Mouse (Mus musculus): ENCODE data around the gene Cops7b.

Gene Cops7b

GRCm38 (mm10) chr1:86657071-86657470, 74.4 kb downstream of the Cops7b start:
- in situ Hi-C loops (cut with MseI, MboI) = loop anchor here in 1 of 2 experiments (25.0 kb wide), 1 partner anchor 380 kb away; no protein-coding TSS in a partner anchor

Measured in mouse trophoblast stem cell (cell line).